Mouse (Mus musculus): ENCODE results near the gene Mri1.

Gene Mri1

GRCm38 (mm10) chr8:84236998-84237473 lies 20.1 kb downstream of the Mri1 start, which contains the start of gene Zswim4:
Zswim4 (minus strand) TSS chr8:84237055.
- peak; percentile 94 to 95 for DNase-seq (ENCODE audit: low spot score in 2 of 2)

DNA sequence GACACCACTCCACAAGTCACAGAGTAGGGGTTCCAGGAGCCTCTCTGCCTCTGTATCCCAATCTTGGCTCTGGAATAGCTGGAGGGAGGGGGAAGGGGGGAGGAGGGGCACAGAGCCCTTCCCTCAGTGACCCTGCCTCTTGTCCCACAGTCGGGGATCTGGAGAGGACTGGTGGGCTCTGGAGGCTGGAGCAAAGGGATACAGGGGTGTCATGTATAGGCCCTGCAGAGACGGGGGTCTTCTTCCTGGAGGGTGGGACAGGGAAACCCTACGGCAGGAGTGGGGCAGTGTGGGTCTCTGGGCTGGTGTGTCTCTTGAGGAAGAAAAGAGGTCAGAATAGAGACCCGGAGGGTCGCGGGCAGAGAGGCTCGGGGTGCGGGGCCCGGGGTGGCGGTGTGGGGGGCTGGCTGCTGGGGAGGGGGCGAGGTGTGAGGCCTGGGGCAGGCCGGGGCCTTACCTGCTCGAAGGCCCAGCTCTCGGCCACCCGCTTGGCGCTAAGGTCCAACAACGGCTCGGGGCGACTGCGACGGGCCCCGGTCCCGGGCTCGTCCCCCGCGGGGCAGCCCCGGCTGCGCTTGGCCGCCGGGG lies 20.6 kb downstream of the Mri1 start:
- no peak for DNase-seq (ENCODE audit: low spot score in 2 of 2)

DNA sequence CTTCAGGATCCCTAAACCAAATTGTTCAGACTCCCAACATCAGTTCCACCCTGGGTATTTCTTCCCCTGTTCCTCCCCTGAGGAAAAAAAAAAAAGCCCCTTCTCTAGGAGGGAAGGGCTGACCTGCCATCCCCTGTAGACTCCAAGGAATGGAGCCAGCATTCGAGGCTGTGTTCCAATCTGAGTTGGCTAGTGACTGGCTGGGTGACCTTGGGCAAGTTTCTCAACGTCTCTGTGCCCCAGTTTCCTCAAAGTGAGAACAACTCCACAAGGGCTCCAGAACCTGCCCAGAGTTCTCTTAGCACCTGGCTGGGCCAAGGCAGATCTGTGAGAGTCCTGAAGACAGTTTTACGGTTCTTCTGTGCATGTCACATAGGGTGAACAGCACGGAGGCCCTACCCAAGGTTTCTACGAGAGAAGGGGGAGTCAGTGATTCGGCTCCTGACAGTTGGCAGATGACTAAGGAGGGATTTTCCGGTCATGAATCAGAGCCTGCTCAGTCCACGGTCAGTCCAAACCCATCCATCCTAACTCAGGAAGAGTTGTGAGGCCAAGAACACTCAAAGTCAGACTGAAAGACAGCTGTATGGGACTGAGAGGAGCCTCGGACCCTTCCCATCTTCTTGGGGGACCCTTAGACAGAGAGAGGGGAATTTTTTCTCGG lies 21.2 kb downstream of the Mri1 start:
- no peak for DNase-seq (ENCODE audit: low spot score in 2 of 2)

DNA sequence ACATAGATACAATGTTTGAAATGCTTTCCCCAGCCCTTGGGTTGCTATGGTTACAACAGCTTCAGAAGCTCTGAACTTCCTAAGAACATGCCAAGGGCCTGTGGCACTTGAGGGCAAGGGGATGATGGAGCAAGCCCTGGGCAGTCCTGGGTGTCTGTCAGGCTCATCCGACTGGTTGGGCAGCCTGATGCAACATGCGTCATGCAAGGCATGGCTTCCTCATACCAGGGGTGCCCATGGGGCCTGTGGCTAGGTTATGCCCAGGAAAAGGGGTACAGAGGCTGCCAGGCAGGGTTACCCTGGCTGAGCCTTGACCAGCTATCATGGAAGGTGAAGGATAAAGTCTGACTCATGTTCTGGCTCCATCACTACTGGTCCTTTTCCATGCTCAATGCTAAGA lies 24.1 kb downstream of the Mri1 start:
- no peak for DNase-seq (ENCODE audit: low spot score in 2 of 2)

DNA sequence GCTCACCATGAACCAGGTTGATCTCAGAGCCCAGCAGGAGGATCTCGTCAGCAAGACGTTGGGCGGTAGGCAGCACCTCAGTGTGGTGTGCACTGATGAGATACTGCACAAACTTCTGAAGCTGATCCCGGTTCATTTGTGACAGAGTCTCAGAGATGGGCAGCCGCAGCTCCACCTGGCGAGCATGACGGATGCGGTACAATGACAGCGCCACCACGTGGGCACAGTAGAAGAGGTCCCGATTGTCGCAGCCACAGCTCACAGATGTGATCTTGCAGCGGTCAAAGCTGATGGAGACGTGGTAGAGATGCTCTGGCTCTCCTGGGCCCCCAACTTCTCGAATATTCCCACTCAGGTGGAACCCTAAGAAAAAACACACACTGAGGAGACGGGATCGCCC lies 26.4 kb downstream of the Mri1 start:
- DNase-seq (ENCODE audit: low spot score in 2 of 2), result no peak

DNA sequence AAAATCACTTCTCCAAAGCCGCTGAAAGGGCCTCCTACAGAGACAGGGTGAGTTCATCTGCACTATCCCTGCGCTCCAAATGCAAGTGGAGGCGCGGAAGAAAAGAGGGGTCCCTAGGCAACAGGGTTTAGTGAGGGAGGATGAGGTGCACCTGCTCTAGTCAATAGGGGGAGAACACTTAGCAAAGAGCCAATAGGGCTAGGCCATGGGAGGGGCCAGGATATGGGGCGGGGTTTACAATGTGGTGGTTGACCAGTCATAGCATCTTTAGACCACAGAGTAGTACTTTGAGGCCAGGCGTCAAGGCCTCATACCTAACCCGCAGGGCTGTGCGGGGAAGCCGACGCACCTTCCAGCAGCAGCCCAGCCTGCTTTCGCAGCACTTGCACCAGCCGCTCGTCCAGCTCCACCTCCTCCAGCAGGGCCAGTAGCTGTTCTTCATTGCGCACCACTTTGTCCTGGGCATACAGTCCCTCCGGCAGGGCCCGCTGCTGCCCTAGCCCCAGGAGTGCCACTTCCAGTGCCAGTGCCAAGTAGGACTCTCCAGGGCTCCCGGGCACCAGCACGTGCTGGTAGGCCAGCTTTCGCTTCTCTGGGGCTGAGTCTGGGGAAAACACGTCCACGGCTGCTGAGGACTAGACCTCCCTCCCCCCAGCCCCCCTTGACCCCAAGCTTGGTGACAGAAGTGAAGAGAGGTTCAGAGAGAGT lies 33.6 kb downstream of the Mri1 start:
- DNase-seq (ENCODE audit: low spot score in 2 of 2), result no peak

DNA sequence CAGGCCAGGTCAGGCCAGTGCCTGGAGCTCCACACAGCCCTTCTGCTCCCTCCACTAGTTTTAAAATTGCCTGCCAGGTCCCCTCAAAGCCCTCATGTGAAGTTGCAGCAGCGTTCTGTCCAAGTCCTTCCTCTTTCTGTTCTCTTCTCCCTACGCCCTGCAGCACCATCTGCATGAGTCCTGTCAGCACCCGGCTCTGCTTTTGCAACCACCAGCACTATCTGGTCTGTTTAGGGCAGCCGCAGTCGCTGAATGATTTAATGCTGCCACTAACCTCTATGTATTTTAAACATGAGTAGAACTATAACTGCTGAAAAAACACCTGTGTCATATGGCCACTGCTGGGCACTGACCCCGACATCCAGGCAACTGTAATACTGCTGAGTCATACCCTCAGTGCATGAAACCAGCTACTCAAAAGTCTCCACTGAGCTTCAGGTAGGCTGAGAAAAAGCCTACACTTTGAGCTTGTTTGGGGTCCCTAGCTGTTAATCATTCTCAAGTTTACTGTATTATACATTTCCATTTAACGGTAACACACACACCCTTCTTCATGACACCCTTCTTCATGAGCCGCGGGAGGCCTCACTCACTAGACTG lies 34.5 kb downstream of the Mri1 start:
- no peak for DNase-seq (ENCODE audit: low spot score in 2 of 2)

- no peak for DNase-seq (ENCODE audit: low spot score in 2 of 2)
Observed at GRCm38 (mm10) chr8:84220105-84220504, 37.0 kb downstream of the Mri1 start.

DNA sequence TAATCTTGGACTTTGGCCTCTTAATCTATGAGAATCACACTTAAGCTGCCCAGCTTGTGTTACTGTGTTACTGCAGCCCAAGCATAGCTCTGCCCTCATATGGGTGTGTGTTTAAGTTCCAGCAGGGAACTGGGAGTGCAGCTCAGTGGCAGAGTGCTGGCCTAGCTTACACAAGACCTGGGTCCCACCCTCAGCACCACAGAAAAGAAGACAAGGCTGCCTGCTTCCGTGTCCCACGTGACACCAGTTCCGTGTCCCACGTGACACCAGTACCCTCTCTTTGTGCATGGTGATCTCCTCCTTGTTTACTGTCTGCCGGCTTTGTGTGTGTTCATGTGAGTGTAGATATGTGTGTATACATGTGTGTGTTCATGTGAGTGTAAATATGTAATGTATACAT lies 39.0 kb downstream of the Mri1 start:
- no peak for DNase-seq (ENCODE audit: low spot score in 2 of 2)

- no peak for DNase-seq (ENCODE audit: low spot score in 2 of 2)
Observed at GRCm38 (mm10) chr8:84217206-84217605, 39.9 kb downstream of the Mri1 start.

- DNase-seq (ENCODE audit: low spot score in 2 of 2), result no peak
Observed at GRCm38 (mm10) chr8:84213277-84213676, 43.8 kb downstream of the Mri1 start.

- DNase-seq (ENCODE audit: low spot score in 2 of 2), result no peak
Observed at GRCm38 (mm10) chr8:84211881-84212563, 45.1 kb downstream of the Mri1 start.

- no peak for DNase-seq (ENCODE audit: low spot score in 2 of 2)
Observed at GRCm38 (mm10) chr8:84211202-84211601, 45.9 kb downstream of the Mri1 start.

DNA sequence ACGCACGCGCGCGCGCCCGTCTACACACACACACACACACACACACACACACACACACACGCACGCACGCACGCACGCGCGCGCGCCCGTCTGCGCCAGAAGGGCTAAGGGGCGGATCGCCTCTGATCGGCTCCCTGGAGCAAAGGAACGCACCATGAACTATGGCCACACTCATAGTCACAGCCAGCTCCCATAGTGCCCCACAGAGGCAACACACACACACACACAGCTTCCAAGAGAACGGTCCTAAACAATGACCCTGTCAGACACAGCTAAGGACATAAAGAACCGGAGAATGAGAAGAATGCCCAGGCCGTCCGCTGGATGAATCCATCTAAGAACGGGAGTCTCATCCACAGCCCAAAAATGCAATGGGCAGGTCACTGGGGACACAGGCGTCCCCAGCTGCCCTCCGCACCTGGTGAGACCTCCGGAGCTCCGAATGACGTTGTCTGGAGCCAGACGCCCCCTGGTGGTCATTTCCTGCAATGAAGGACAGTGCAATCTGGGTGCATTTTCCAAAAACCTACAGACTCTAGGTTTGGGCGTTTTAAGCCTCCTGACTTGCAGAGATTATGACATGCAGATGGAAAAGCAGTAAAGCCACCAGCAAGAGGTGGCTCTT lies 46.8 kb downstream of the Mri1 start:
- DNase-seq (ENCODE audit: low spot score in 2 of 2), result peak; percentile 64 to 78

DNA sequence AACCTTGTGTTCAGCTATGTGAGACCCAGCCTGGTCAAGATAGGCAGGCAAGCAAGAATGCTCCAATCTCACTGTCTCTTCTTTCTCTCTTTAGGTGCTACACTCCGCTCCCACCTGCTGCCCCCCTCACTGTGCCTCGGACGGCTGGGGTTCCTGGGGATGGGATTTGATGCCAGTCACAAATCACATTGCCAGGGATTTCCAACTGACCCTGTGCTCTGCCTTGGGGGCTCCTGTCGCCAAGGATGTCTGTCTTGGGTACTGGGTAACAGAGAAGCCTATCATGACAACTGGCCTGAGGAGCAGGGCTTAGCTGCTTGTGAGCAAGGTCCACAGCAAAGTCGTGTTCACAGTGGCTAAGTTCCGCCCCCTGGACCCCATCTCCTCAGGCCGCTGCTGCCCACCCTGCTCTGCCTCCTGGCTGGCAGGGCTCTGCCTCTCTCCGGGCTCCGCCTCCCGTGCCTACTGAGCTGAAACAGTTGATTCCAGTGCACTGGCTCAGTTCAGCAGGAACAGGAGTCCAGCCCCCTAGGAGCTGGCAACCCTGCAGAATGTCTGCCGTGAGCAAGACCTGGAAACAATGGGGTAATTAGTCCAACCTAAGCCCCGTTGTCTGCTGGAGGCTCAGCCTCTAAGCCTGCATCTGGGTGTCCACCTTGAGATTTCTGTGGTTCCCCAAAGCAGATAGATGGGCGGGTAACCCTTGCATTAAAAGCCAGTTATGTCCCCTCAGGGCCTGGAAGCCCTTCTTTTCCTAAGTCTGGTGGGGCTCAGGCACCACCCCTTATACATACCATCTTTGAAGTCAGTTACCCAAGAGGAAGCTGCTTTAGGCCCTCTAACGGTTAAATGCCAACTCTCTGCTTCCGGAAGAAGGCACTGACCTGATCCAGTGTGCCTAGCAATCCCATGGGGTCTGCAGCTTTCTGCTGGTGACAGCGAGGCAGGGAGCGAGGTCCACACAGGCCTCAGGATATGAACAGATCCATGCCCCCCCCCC lies 48.4 kb downstream of the Mri1 start:
- no peak for DNase-seq (ENCODE audit: low spot score in 2 of 2)

- DNase-seq (ENCODE audit: low spot score in 2 of 2), result no peak
Observed at GRCm38 (mm10) chr8:84207811-84208210, 49.3 kb downstream of the Mri1 start.

GRCm38 (mm10) chr8:84206666-84207065 lies 50.5 kb downstream of the Mri1 start:
- DNase-seq (ENCODE audit: low spot score in 2 of 2), result no peak

GRCm38 (mm10) chr8:84205073-84205472 lies 52.1 kb downstream of the Mri1 start:
- DNase-seq (ENCODE audit: low spot score in 2 of 2), result no peak

GRCm38 (mm10) chr8:84203975-84204772 lies 53.0 kb downstream of the Mri1 start:
- DNase-seq (ENCODE audit: low spot score in 2 of 2), result no peak

Data from spleen, postnatal 14 days (tissue).